Mouse (Mus musculus) intestine, embryonic 14.5 days (tissue): ENCODE data around the gene Olfr676. TPM values are rescaled to one million over a fixed set of nuclear protein-coding genes. Genes with fewer than 3 reads are reported as not detected.
"Not testable (repeated sequence)": the region's sequence is repeated elsewhere in the genome, so short reads cannot be mapped to it uniquely, and the experiment has no call there.

ENCODE experiments used
- ATAC-seq: fragments of 200-750 bp; cut with Nextera tagmentation; replicated peaks from 2 replicates; pipeline ENCODE4 v1.8.0; 2017; ENCODE audit warnings: low read depth, moderate number of reproducible peaks, moderate TSS enrichment, moderate library complexity; ENCODE audit not compliant: low FRiP score, low TSS enrichment
- DNase-seq: peaks from one replicate; pipeline ENCODE4 v3.0.0-alpha.2; 2018; ENCODE audit warnings: low spot score
- H3K27ac ChIP-seq: fragments of 300-500 bp; sonication (generic); 2 replicates; pipeline ENCODE4 v1.5.1; 2014; ENCODE audit warnings: low read depth, mild to moderate bottlenecking, control low read depth
- H3K27me3 ChIP-seq: fragments of 300-500 bp; sonication (generic); replicated peaks from 2 replicates; pipeline ENCODE4 v1.6.1; 2014; ENCODE audit warnings: low read length, control low read depth; ENCODE audit not compliant: control insufficient read depth, insufficient read depth
- H3K36me3 ChIP-seq: fragments of 300-500 bp; sonication (generic); 2 replicates; pipeline ENCODE4 v1.6.1; 2014; ENCODE audit warnings: low read length, control low read depth; ENCODE audit not compliant: control insufficient read depth, insufficient read depth
- H3K4me1 ChIP-seq: fragments of 300-500 bp; sonication (generic); replicated peaks from 2 replicates; pipeline ENCODE4 v1.6.1; 2014; ENCODE audit warnings: low read length, control low read depth, mixed read lengths; ENCODE audit not compliant: control insufficient read depth, insufficient read depth
- H3K4me2 ChIP-seq: fragments of 300-500 bp; sonication (generic); 2 replicates; pipeline ENCODE4 v1.6.1; 2014; ENCODE audit warnings: low read length
- H3K4me3 ChIP-seq: fragments of 300-500 bp; sonication (generic); 2 replicates; pipeline ENCODE4 v1.5.1; 2014; ENCODE audit warnings: low read depth, low read length, control low read depth, mixed read lengths
- H3K9ac ChIP-seq: fragments of 300-500 bp; sonication (generic); 2 replicates; pipeline ENCODE4 v1.6.1; 2014; ENCODE audit warnings: mild to moderate bottlenecking, low read length
- H3K9me3 ChIP-seq: fragments of 300-500 bp; sonication (generic); 2 replicates; pipeline ENCODE4 v1.6.1; 2016; ENCODE audit warnings: low read length, control low read depth; ENCODE audit not compliant: control insufficient read depth
- WGBS: fragments of 180-500 bp; shearing (Covaris S2); extraction: QIAGEN DNeasy Blood & Tissue Kit; methylation state at CpG from one replicate; pipeline ENCODE4 v1.1.7; 2014; 5-methylcytosine and 5-hydroxymethylcytosine counted together
- polyA plus RNA-seq: library from polyadenylated mRNA; unstranded; fragments of >200 nt; fragmentation: Nextera tagmentation; extraction: Ambion mirVana; gene quantifications from 2 replicates; pipeline ENCODE4 v1.2.1, GENCODE M21; 2014

Olfr676 gene
- not detected in 2 replicates for polyA plus RNA-seq

GRCm38 (mm10) chr7:105032398-105032797 is at the start of gene Olfr676:
Gene Olfr676, plus strand, starts transcription at chr7:105032698.
- H3K4me2 ChIP-seq: no peak within 1 kb of the TSS
- no peak within 1 kb of the TSS for H3K9ac ChIP-seq
- H3K36me3 ChIP-seq: no peaks in the 10 kb centered on the region
- H3K9me3 ChIP-seq: no peaks in the 10 kb centered on the region
- H3K27me3 ChIP-seq: no peaks in the 10 kb centered on the region
- H3K4me1 ChIP-seq: no peaks in the 10 kb centered on the region
- ATAC-seq: no peak
- H3K27ac ChIP-seq: no peak within 1 kb of the TSS
- no peak within 1 kb of the TSS for H3K4me3 ChIP-seq
- DNase-seq: no peak

DNA sequence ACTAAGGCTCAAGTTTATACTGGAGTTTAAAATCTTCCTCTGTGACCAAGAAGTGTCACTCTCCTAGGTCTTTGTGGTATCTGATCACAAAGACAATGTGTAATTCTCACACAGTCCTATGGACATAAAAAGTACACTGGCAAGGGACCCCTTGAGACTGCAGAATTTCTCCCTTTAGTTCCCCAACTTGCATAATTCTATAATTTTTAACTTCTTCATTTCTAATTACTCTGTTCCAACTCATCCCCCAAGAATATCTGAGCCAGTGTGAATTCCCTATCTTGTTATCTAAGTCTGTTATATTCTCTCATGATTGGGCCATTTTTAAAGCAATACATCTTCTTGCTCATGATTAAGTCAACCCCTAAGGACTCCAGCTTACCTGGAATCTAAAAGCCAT is 30.6 kb upstream of the Olfr676 start, which contains the start of gene Olfr672:
Gene Olfr672 (minus strand): TSS at position 101 of the 400 bp plus-strand sequence.
- Histone ChIP-seq H3K4me2 (no peak within 1 kb of the TSS), H3K4me1 (no peaks in the 10 kb centered on the region), H3K27ac (no peak within 1 kb of the TSS), H3K27me3 (no peaks in the 10 kb centered on the region), H3K9ac (no peak within 1 kb of the TSS), H3K9me3 (no peaks in the 10 kb centered on the region), H3K36me3 (no peaks in the 10 kb centered on the region), H3K4me3 (no peak within 1 kb of the TSS)
- ATAC-seq (no peak), DNase-seq (no peak)

- Histone ChIP-seq H3K4me2 (no peak overlapping the region), H3K4me1 (no peaks in the 10 kb centered on the region), H3K36me3 (no peaks in the 10 kb centered on the region), H3K9ac (no peak overlapping the region), H3K27me3 (no peaks in the 10 kb centered on the region), H3K27ac (no peak overlapping the region), H3K9me3 (no peaks in the 10 kb centered on the region), H3K4me3 (no peak overlapping the region)
- no peak for ATAC-seq
- 75% methylated on average over 1 of the region's 1 CpGs for WGBS
- DNase-seq: no peak
Observed at GRCm38 (mm10) chr7:105022530-105022929, 10.0 kb upstream of the Olfr676 start.

- Histone ChIP-seq H3K4me2 (no peak within 1 kb of the TSS), H3K4me3 (no peak within 1 kb of the TSS), H3K27ac (no peak within 1 kb of the TSS), H3K9ac (no peak within 1 kb of the TSS), H3K4me1 (no peaks in the 10 kb centered on the region), H3K9me3 (no peaks in the 10 kb centered on the region), H3K27me3 (no peaks in the 10 kb centered on the region), H3K36me3 (no peaks in the 10 kb centered on the region)
- WGBS: 82% methylated on average over 1 of the region's 1 CpGs
- no peak for ATAC-seq
- no peak for DNase-seq
Observed at GRCm38 (mm10) chr7:105028360-105028759, 4.1 kb upstream of the Olfr676 start, which contains the start of gene Olfr675. Gene Olfr675, minus strand, starts transcription at chr7:105028460.

- not testable (repeated sequence) for DNase-seq, H3K4me2 ChIP-seq, H3K4me3 ChIP-seq, H3K4me1 ChIP-seq, H3K9me3 ChIP-seq, H3K27ac ChIP-seq, H3K27me3 ChIP-seq, H3K36me3 ChIP-seq, ATAC-seq, H3K9ac ChIP-seq
- WGBS: 44% methylated on average over 5 of the region's 5 CpGs
Observed at GRCm38 (mm10) chr7:105033836-105034235, 1.3 kb downstream of the Olfr676 start.

DNA sequence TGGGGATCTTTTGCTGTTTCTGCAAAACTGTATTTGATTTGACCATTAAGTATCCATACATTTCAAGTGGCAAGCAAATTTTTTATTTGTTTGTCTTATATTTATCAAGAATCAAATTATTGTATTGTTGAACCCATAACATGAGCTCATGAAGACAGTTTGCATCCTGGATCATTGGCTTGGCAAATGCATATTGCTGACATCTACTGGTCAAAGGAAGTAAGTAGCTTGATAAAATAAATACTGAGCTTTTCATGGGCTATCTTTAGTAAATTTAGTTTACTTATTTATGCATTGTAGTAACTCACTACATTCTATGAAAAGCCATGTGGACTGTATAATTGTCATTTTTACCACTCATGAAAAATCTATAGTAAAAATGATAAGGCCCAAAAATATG is 26.5 kb downstream of the Olfr676 start:
- no peak for ATAC-seq
- no peaks in the 10 kb centered on the region for H3K27me3 ChIP-seq
- no peak overlapping the region for H3K27ac ChIP-seq
- H3K9ac ChIP-seq: no peak overlapping the region
- H3K4me3 ChIP-seq: no peak overlapping the region
- no peaks in the 10 kb centered on the region for H3K9me3 ChIP-seq
- no peak overlapping the region for H3K4me2 ChIP-seq
- no peak for DNase-seq
- no peaks in the 10 kb centered on the region for H3K4me1 ChIP-seq
- no peaks in the 10 kb centered on the region for H3K36me3 ChIP-seq

DNA sequence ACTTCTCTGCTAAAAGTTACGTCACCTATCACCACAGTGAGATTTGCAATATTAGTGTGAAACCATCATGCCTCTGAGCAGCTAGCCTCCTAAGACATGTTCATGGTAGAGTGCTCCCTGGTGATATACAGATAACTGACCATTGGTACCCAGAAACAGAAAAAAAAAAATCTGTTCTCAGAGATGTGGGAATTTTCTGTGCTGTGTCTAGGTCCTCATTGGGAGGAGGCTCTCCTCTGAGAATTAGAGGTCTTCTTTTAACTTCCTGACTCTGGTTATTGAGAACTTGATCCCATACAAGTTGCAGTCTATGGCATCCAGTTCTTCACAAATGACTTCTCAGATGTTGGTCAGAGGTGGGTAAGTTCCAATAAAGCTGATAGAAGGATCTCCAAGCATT is 31.7 kb downstream of the Olfr676 start, which contains the start of gene Olfr678:
Gene Olfr678 (plus strand): TSS at position 301 of the 400 bp plus-strand sequence.
- H3K4me3 ChIP-seq: no peak within 1 kb of the TSS
- H3K4me2 ChIP-seq: no peak within 1 kb of the TSS
- no peaks in the 10 kb centered on the region for H3K9me3 ChIP-seq
- no peaks in the 10 kb centered on the region for H3K36me3 ChIP-seq
- no peak for ATAC-seq
- no peak within 1 kb of the TSS for H3K27ac ChIP-seq
- H3K9ac ChIP-seq: no peak within 1 kb of the TSS
- WGBS: 92% methylated on average over 1 of the region's 1 CpGs
- DNase-seq: no peak
- H3K4me1 ChIP-seq: no peaks in the 10 kb centered on the region
- no peaks in the 10 kb centered on the region for H3K27me3 ChIP-seq

DNA sequence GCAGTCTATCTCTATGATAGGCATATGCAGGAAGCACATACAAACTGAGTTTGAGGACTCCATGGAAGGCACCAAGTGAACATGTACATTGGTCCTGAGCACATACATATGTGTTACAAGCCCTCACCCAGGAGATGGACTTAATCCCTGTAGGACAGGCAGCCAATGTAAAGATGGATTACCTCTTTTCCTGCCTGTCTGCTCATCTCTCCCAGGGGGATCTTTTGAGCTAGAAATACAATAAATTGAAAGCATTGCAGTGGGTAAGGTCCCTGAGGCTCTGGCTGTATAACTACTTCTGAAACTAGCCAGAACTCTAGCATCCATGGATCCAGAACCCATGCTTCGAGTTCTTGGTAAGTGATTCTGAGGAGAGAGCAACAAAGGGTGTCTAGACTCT is 48.4 kb downstream of the Olfr676 start, which contains the start of gene Olfr679:
Gene Olfr679 (plus strand): TSS at position 301 of the 400 bp plus-strand sequence.
- Histone ChIP-seq H3K4me1 (no peaks in the 10 kb centered on the region), H3K27ac (no peak within 1 kb of the TSS), H3K36me3 (no peaks in the 10 kb centered on the region), H3K9me3 (no peaks in the 10 kb centered on the region), H3K4me3 (no peak within 1 kb of the TSS), H3K9ac (no peak within 1 kb of the TSS), H3K4me2 (no peak within 1 kb of the TSS), H3K27me3 (no peaks in the 10 kb centered on the region)
- WGBS: 63% methylated on average over 1 of the region's 1 CpGs
- DNase-seq (no peak), ATAC-seq (no peak)
